ENCODE assay signal across 13 mouse cellular contexts in the genomic region with DNA sequence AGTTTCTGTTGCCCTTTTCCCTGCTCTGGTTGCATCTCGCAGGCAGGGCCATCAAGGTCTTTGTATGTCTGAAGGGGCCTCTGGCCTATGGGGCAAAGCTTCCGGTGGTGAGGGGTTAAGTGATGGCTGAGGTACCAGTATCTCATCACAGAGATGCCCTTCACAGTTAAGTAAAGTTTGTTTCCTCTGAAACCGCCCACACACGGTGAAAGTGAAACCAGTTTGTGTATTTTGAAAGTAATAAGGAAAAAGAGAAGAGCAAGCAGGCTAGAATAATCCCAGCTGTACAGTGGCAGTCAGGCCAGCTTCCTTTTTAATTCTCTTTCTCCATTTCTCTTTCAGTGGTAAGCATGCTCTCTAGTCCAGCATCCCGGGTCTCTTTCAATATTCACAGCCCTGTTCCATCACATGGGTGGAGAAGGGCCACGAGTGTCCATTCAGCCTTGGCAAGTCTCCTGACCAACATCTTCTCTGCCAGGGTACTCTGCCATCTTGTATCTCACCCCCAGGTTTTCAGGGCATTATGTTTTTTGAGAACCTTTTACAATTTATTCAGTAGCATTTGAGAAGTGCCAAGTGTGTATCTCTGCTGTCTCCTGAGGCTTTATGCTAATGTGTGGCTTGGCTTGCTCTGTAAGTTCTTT. TPM values are rescaled to one million over a fixed set of nuclear protein-coding genes. Genes with fewer than 3 reads are reported as not detected.
DNase-seq lines count a peak whose midpoint lies in the region; ATAC-seq and TF ChIP-seq lines count a peak whose summit lies in the region.
"Had no signal": no experiment of that assay in that cellular context is flagged by ENCODE, and none has a peak within 500 bp of the region (broad histone marks: within the 10 kb centered on the region; RNA-seq: fewer than 3 reads in every experiment).

No protein-coding gene starts in this region.

- no peaks in the 10 kb centered on the region for H3K36me3 ChIP-seq in intestine, postnatal 0 days (ENCODE audit: control insufficient read depth, insufficient read depth)
- H3K36me3 ChIP-seq: hindbrain, embryonic 15.5 days; limb, embryonic 13.5 days had no signal

- ATAC-seq in intestine, postnatal 0 days = no peak

- H3K9ac ChIP-seq in intestine, postnatal 0 days (ENCODE audit: low read depth, low read length) = no peak overlapping the region
- H3K9ac ChIP-seq: hindbrain, embryonic 15.5 days; limb, embryonic 13.5 days had no signal

- DNase-seq in cerebellum, postnatal 10 days = peak; percentile 15 to 20
- DNase-seq in cerebellum, postnatal 14 days = no peak
- DNase-seq in CD8-positive naive resting alpha-beta T cell, adult 2 months (ENCODE audit: low read depth in 2 of 2, low spot score in 2 of 2) = peak; percentile 12 to 57
- DNase-seq in skeletal muscle tissue, adult 2 months (ENCODE audit: low read depth, low spot score) = peak; percentile 21
- DNase-seq in right cerebral cortex, postnatal 4 days = no peak
- no peak for DNase-seq in urinary bladder, adult 2 months (ENCODE audit: low spot score)
- no peak for DNase-seq in urinary bladder, adult 18-20 months (ENCODE audit: low spot score in 2 of 2)

- peak overlapping the region; percentile 68 for H3K27ac ChIP-seq in intestine, postnatal 0 days (ENCODE audit: low read depth, low read length)
- H3K27ac ChIP-seq: hindbrain, embryonic 15.5 days; limb, embryonic 13.5 days had no signal

- no peaks in the 10 kb centered on the region for H3K9me3 ChIP-seq in intestine, postnatal 0 days (ENCODE audit: control insufficient read depth)
- H3K9me3 ChIP-seq: hindbrain, embryonic 15.5 days; limb, embryonic 13.5 days had no signal

- no peaks in the 10 kb centered on the region for H3K27me3 ChIP-seq in intestine, postnatal 0 days (replicated peaks; ENCODE audit: control insufficient read depth, insufficient read depth, low read length)
- H3K27me3 ChIP-seq: hindbrain, embryonic 15.5 days; limb, embryonic 13.5 days had no signal

- 35% methylated on average over 6 of the region's 6 CpGs for WGBS in intestine, postnatal 0 days

- peaks cover 9% of the 10 kb centered on the region; the same call in 1 of the 2 replicates for H3K4me1 ChIP-seq in intestine, postnatal 0 days (replicated peaks; ENCODE audit: control insufficient read depth, insufficient read depth, low read length)
- H3K4me1 ChIP-seq: hindbrain, embryonic 15.5 days; limb, embryonic 13.5 days had no signal

- no peak overlapping the region for H3K4me3 ChIP-seq in intestine, postnatal 0 days (ENCODE audit: low read depth, low read length)
- H3K4me3 ChIP-seq: erythroblast, embryonic 14.5 days; hindbrain, embryonic 15.5 days; limb, embryonic 13.5 days had no signal

- TF ChIP-seq CTCF in intestine, postnatal 0 days (IDR thresholded peaks at IDR 0.05; ENCODE audit: low read depth) = no peak

- 0 out of 2 replicates have a peak overlapping the region, but pooled peaks have one; percentile 35 for H3K4me2 ChIP-seq in intestine, postnatal 0 days (replicated peaks; ENCODE audit: low read depth)
- H3K4me2 ChIP-seq: hindbrain, embryonic 15.5 days; limb, embryonic 13.5 days had no signal

RNA-seq across cellular contexts. Expression of a gene that starts 2.0 kb away (rescaled TPM):
- polyA plus RNA-seq in intestine, postnatal 0 days (2015; fragmentation: Nextera tagmentation; extraction: Ambion mirVana) = 10.0 and 10.2 TPM in 2 replicates
- 0.28 and 0.53 TPM in 2 replicates for polyA plus RNA-seq in urinary bladder, adult 2 months (2012; rRNA removed)
- polyA plus RNA-seq: brain, embryonic 14.5 days; C2C12; erythroblast, embryonic 14.5 days had no signal

RNA-seq across cellular contexts. Expression of a gene that starts 19.6 kb away (rescaled TPM):
- 159 and 166 TPM in 2 replicates for polyA plus RNA-seq in intestine, postnatal 0 days (2015; fragmentation: Nextera tagmentation; extraction: Ambion mirVana)
- polyA plus RNA-seq in urinary bladder, adult 2 months (2012; rRNA removed) = not detected in 2 replicates
- polyA plus RNA-seq: brain, embryonic 14.5 days; C2C12; erythroblast, embryonic 14.5 days; hindbrain, embryonic 15.5 days; limb, embryonic 13.5 days had no signal

RNA-seq across cellular contexts. Expression of a gene that starts 35.5 kb away (rescaled TPM):
- polyA plus RNA-seq in intestine, postnatal 0 days (2015; fragmentation: Nextera tagmentation; extraction: Ambion mirVana) = 0.33 and 0.56 TPM in 2 replicates
- polyA plus RNA-seq in urinary bladder, adult 2 months (2012; rRNA removed) = 0.04 TPM in 1 of 2 replicates, not detected in the other
- polyA plus RNA-seq: brain, embryonic 14.5 days; erythroblast, embryonic 14.5 days; hindbrain, embryonic 15.5 days; limb, embryonic 13.5 days had no signal

RNA-seq across cellular contexts. Expression of a gene that starts 43.8 kb away (rescaled TPM):
- polyA plus RNA-seq in intestine, postnatal 0 days (2015; fragmentation: Nextera tagmentation; extraction: Ambion mirVana) = 2.2 and 2.3 TPM in 2 replicates
- polyA plus RNA-seq in urinary bladder, adult 2 months (2012; rRNA removed) = 1.1 and 1.6 TPM in 2 replicates
- polyA plus RNA-seq: C2C12; erythroblast, embryonic 14.5 days; hindbrain, embryonic 15.5 days; limb, embryonic 13.5 days had no signal

Comparison
In these comparisons a context has a peak if more than half of its experiments do, and no peak if none do; other contexts are left out.
1. DNase-seq: peak in cerebellum, postnatal 10 days (2 of 2), CD8-positive naive resting alpha-beta T cell, adult 2 months (2 of 2) and skeletal muscle tissue, adult 2 months (single experiment); none in cerebellum, postnatal 14 days (0 of 2), right cerebral cortex, postnatal 4 days (single experiment), urinary bladder, adult 2 months (single experiment) and urinary bladder, adult 18-20 months (0 of 2).
2. RNA of a gene that starts 19.6 kb away (polyA plus RNA-seq): 159 to 166 TPM in intestine, postnatal 0 days; not detected in urinary bladder, adult 2 months; every median in the first group is over 100 times any median in the second.